Mouse (Mus musculus) small intestine, adult 2 months (tissue): ENCODE results near the gene Siglec1.

Experiments
- CTCF ChIP-seq: fragments of 200-500 bp; IDR thresholded peaks from 2 replicates; pipeline ENCODE4 v1.5.1; 2012; ENCODE audit warnings: low read depth, mild to moderate bottlenecking, control low read depth, inconsistent platforms, low read length, moderate library complexity, mixed read lengths; ENCODE audit not compliant: insufficient replicate concordance, insufficient read length; ENCODE audit errors: extremely low read depth
- POLR2A ChIP-seq: fragments of 200-500 bp; IDR thresholded peaks from 2 replicates; pipeline ENCODE4 v1.6.1; 2012; ENCODE audit warnings: low read depth, mild to moderate bottlenecking, control low read depth, inconsistent platforms, low read length, moderate library complexity

- TF ChIP-seq CTCF (no peak), POLR2A (no peak)
Measured at GRCm38 (mm10) chr2:131132930-131133547, 46.5 kb upstream of the Siglec1 start, which contains the start of gene Gm11037.
